Mouse (Mus musculus): Measurements from ENCODE around the gene Zfp809. TPM values are rescaled to one million over a fixed set of nuclear protein-coding genes. Genes with fewer than 3 reads are reported as not detected.

The Zfp809 gene
- total and polyA plus RNA-seq, 3 experiments, result 13.9 to 23.8 (median 14.0) TPM

DNA sequence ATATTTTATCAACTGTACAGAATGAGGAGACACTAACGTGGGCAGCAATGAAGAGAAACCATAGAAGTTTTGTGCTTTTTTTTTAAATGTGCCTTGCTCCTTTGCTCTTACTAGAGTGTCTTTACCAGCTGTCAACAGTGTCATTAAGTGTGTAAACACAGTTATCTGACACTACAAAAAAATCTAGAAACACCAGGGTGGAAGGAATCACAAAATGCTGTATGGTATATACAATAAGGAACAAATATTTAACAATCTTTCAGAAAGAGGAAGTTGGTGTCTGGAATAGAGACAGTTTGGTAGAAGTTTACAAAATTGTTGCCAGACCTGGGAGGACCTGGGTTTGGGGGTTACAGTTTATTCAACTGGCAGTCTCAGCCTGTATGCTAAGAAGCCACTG is 36.1 kb downstream of the Zfp809 start:
- H3K27ac ChIP-seq (ENCODE audit: insufficient read depth, low read depth), result no peak overlapping the region

DNA sequence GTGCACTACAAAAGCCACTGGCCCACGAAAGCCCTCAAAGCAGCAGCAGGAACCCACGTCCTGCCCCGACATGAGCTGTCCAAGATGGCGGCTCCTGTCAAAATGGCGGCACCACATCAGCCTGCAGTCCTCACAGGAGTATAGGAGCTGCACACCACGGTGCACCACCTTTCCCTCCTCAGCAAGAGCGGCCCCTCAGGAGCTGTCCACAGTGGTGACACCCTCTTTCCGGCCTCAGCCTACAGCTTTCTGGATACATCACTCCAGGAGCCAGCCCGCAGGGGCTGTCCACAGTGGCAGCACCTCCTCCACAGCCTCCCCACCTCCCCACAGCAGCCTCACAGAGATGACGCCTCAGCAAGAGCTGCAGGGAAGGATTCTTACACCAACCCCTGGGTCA is 37.1 kb downstream of the Zfp809 start:
- no peak overlapping the region for H3K4me2 ChIP-seq (ENCODE audit: insufficient read depth, low read depth, poor library complexity, severe bottlenecking)
- H3K9ac ChIP-seq (ENCODE audit: insufficient read depth, low read depth), result no peak overlapping the region
- DNase-seq (ENCODE audit: extremely low read depth), result no peak
- TF ChIP-seq HCFC1 (IDR thresholded peaks at IDR 0.05; ENCODE audit: low read depth, low read length), result no peak
- no peak for TF ChIP-seq UBTF (IDR thresholded peaks at IDR 0.05; ENCODE audit: low read depth, low read length)
- no peak for TF ChIP-seq TBP (conservative IDR thresholded peaks at IDR 0.05; ENCODE audit: low read depth, low read length)
- TF ChIP-seq SIN3A (IDR thresholded peaks at IDR 0.05; ENCODE audit: low read length), result no peak
- H3K4me3 ChIP-seq (replicated peaks in 1 of 3; ENCODE audit: low read depth in 2 of 3, low read length in 2 of 3, poor library complexity in 1 of 3), result no peak overlapping the region
- H3K4me1 ChIP-seq (ENCODE audit: control insufficient read depth in 1 of 2, insufficient read depth in 2 of 2), result peaks cover 2 to 18% of the 10 kb centered on the region in 2 experiments; a peak in 3 of 4 replicates
- H3K27ac ChIP-seq (ENCODE audit: insufficient read depth, low read depth), result no peak overlapping the region
- no peaks in the 10 kb centered on the region for H3K27me3 ChIP-seq (replicated peaks)
- peaks cover 3% of the 10 kb centered on the region for H3K9me3 ChIP-seq (replicated peaks; ENCODE audit: low read length)
- peaks cover 7% of the 10 kb centered on the region for H3K79me2 ChIP-seq (replicated peaks; ENCODE audit: control insufficient read depth, extremely low read depth, insufficient read depth, poor library complexity, severe bottlenecking)
- H3K36me3 ChIP-seq (replicated peaks in 1 of 2; ENCODE audit: control insufficient read depth in 1 of 2, insufficient read depth in 1 of 2, low read length in 1 of 2), result peaks cover 0 to 4% of the 10 kb centered on the region in 2 experiments
- in situ Hi-C loops (cut with MboI; ENCODE audit: low pct_ligation_motif_present, low pct_unique_long_range_greater_than_20kb, low sequenced_read_pairs) (no loop called here), dilution Hi-C loops (cut with MboI; ENCODE audit: extremely low pct_ligation_motif_present, extremely low pct_unique_long_range_greater_than_20kb, low sequenced_read_pairs) (no loop called here)

More for the DNA sequence above, 36.1 kb downstream of the Zfp809 start:
- TF ChIP-seq IRF4 (IDR thresholded peaks at IDR 0.05; ENCODE audit: low read depth, low read length) (no peak), MAX (IDR thresholded peaks at IDR 0.05; ENCODE audit: low read length) (no peak)
- Histone ChIP-seq H3K4me2 (ENCODE audit: insufficient read depth, low read depth, poor library complexity, severe bottlenecking) (no peak overlapping the region), H3K27me3 (replicated peaks) (no peaks in the 10 kb centered on the region), H3K36me3 (replicated peaks in 1 of 2; ENCODE audit: control insufficient read depth in 1 of 2, insufficient read depth in 1 of 2, low read length in 1 of 2) (peaks cover 0 to 13% of the 10 kb centered on the region in 2 experiments), H3K4me1 (ENCODE audit: control insufficient read depth in 1 of 2, insufficient read depth in 2 of 2) (peaks cover 2 to 18% of the 10 kb centered on the region in 2 experiments; a peak in 3 of 4 replicates), H3K9me3 (replicated peaks; ENCODE audit: low read length) (peaks cover under 1% of the 10 kb centered on the region), H3K79me2 (replicated peaks; ENCODE audit: control insufficient read depth, extremely low read depth, insufficient read depth, poor library complexity, severe bottlenecking) (peaks cover 7% of the 10 kb centered on the region), H3K4me3 (replicated peaks in 1 of 3; ENCODE audit: low read depth in 2 of 3, low read length in 2 of 3, poor library complexity in 1 of 3) (no peak overlapping the region), H3K9ac (ENCODE audit: insufficient read depth, low read depth) (no peak overlapping the region)
- no peak for DNase-seq (ENCODE audit: extremely low read depth)
- in situ Hi-C loops (cut with MboI; ENCODE audit: low pct_ligation_motif_present, low pct_unique_long_range_greater_than_20kb, low sequenced_read_pairs), result no loop called here
- dilution Hi-C loops (cut with MboI; ENCODE audit: extremely low pct_ligation_motif_present, extremely low pct_unique_long_range_greater_than_20kb, low sequenced_read_pairs), result no loop called here

DNA sequence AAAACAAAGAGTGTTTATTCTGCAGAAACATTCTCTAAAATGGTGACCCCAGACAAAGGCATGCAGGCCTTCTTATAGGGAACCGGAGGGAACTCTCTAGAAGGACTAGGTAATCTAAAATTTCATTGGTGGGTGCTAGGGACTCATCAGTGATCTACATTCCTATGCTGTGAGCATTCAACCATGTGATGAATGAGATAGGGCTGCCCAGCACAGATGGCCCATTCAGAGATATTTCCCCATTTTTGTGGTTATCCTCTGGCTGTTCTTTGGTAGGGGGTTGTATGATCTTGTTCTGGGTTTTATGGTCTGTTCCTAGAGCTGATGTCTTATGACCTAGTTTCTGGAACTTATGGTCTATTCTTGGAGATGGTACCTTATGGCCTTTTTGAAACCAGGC is 43.4 kb downstream of the Zfp809 start:
- no peak for DNase-seq (ENCODE audit: extremely low read depth)
- no peaks in the 10 kb centered on the region for H3K79me2 ChIP-seq (replicated peaks; ENCODE audit: control insufficient read depth, extremely low read depth, insufficient read depth, poor library complexity, severe bottlenecking)
- no peaks in the 10 kb centered on the region for H3K27me3 ChIP-seq (replicated peaks)
- H3K9ac ChIP-seq (ENCODE audit: insufficient read depth, low read depth), result no peak overlapping the region
- in situ Hi-C loops (cut with MboI; ENCODE audit: low pct_ligation_motif_present, low pct_unique_long_range_greater_than_20kb, low sequenced_read_pairs), result no loop called here
- no peak overlapping the region for H3K4me3 ChIP-seq (replicated peaks in 1 of 3; ENCODE audit: low read depth in 2 of 3, low read length in 2 of 3, poor library complexity in 1 of 3)
- peaks cover 0 to 2% of the 10 kb centered on the region in 2 experiments for H3K36me3 ChIP-seq (replicated peaks in 1 of 2; ENCODE audit: control insufficient read depth in 1 of 2, insufficient read depth in 1 of 2, low read length in 1 of 2)
- TF ChIP-seq TBP (conservative IDR thresholded peaks at IDR 0.05; ENCODE audit: low read depth, low read length) (no peak), KAT2A (IDR thresholded peaks at IDR 0.05; ENCODE audit: insufficient replicate concordance, low read length) (no peak), MXI1 (IDR thresholded peaks at IDR 0.05; ENCODE audit: low read depth, low read length) (no peak), E2F4 (IDR thresholded peaks at IDR 0.05; ENCODE audit: insufficient replicate concordance, low read depth, low read length) (no peak), ZC3H11A (IDR thresholded peaks at IDR 0.05; ENCODE audit: low read depth, low read length) (no peak), MEF2A (IDR thresholded peaks at IDR 0.05; ENCODE audit: borderline replicate concordance, low read depth, low read length) (no peak), ELF1 (IDR thresholded peaks at IDR 0.05; ENCODE audit: low read depth, low read length) (no peak), ZNF384 (IDR thresholded peaks at IDR 0.05; ENCODE audit: low read depth, low read length) (no peak), MAZ (IDR thresholded peaks at IDR 0.05; ENCODE audit: low read depth, low read length) (no peak), RAD21 (IDR thresholded peaks at IDR 0.05; ENCODE audit: low read depth, low read length) (no peak)
- H3K9me3 ChIP-seq (replicated peaks; ENCODE audit: low read length), result peaks cover 3% of the 10 kb centered on the region
- H3K27ac ChIP-seq (ENCODE audit: insufficient read depth, low read depth), result no peak overlapping the region
- H3K4me2 ChIP-seq (ENCODE audit: insufficient read depth, low read depth, poor library complexity, severe bottlenecking), result no peak overlapping the region
- H3K4me1 ChIP-seq (ENCODE audit: control insufficient read depth in 1 of 2, insufficient read depth in 2 of 2), result peaks cover 0 to 11% of the 10 kb centered on the region in 2 experiments; a peak in 2 of 4 replicates
- dilution Hi-C loops (cut with MboI; ENCODE audit: extremely low pct_ligation_motif_present, extremely low pct_unique_long_range_greater_than_20kb, low sequenced_read_pairs), result no loop called here
